Mouse (Mus musculus): ENCODE measurements at regions not wholly inside any gene's neighbourhood (a gene's known extent, or its start where the extent isn't known, plus 50 kb on each side); places are given as distances from the start of the nearest gene placed in this dataset.

GRCm38 (mm10) chr13:32449710-32450417, 111.3 kb upstream of the Gmds start:
- no peak for TF ChIP-seq CTCF (IDR thresholded peaks at IDR 0.05; ENCODE audit: control insufficient read depth, insufficient read depth, low read length)
- TF ChIP-seq POLR2A (IDR thresholded peaks at IDR 0.05; ENCODE audit: borderline replicate concordance, control insufficient read depth, low read depth, low read length), result no peak

All from bone marrow, adult 2 months (tissue).